Mouse (Mus musculus) brain, embryonic 14.5 days (tissue): ENCODE results near the gene Mettl21e.

ENCODE experiments used
- CTCF ChIP-seq: fragments of 200-500 bp; IDR thresholded peaks from 2 replicates; pipeline ENCODE4 v1.5.1; 2012; ENCODE audit warnings: inconsistent platforms, mild to moderate bottlenecking, moderate library complexity, borderline replicate concordance; ENCODE audit not compliant: insufficient read depth, insufficient read length; ENCODE audit errors: extremely low read depth
- POLR2A ChIP-seq: fragments of 200-500 bp; IDR thresholded peaks from 2 replicates; pipeline ENCODE4 v1.6.1; 2012; ENCODE audit warnings: mild to moderate bottlenecking, inconsistent platforms, borderline replicate concordance; ENCODE audit not compliant: poor library complexity, insufficient read depth, insufficient read length, severe bottlenecking; ENCODE audit errors: extremely low read depth

DNA sequence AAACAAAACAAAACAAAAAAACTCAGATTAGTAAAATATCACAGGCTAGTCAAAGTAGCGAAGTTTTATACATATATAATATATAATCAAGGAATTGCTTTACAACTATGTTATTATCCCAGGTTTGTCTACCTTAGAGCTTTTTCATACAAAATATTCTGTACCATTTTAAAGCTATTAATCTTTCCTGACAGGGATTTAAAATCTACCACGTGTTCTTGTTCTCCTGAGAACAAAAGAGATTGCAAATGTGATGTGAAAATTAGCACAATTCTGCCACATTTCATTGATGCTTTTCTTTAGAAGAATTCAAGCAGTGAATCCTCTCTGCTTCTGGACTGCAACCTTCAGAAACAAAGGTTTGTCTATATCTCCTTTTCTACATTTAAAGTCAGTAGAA, 4.3 kb downstream of the Mettl21e start:
- TF ChIP-seq POLR2A: no peak
- TF ChIP-seq CTCF: no peak
